Mouse (Mus musculus) spleen, postnatal 14 days (tissue): Measurements from ENCODE around the gene Klhl33.
"Not testable (repeated sequence)": the region's sequence is repeated elsewhere in the genome, so short reads cannot be mapped to it uniquely, and the experiment has no call there.

Experiments
- DNase-seq, 2 experiments: peaks; one replicate each; pipeline ENCODE4 v3.0.0; 2021 to 2022; ENCODE audit warnings: low spot score in 2 of 2

The Klhl33 gene

GRCm38 (mm10) chr14:50897374-50897765 lies at the start of gene Klhl33:
Klhl33 (minus strand) TSS chr14:50897507.
- no peak for DNase-seq

- DNase-seq: not testable (repeated sequence)
These were observed 48.2 kb upstream of the Klhl33 start for GRCm38 (mm10) chr14:50945526-50945925.

GRCm38 (mm10) chr14:50945081-50945480 lies 47.8 kb upstream of the Klhl33 start:
- DNase-seq: not testable (repeated sequence)

GRCm38 (mm10) chr14:50944668-50945033 lies 47.3 kb upstream of the Klhl33 start:
- not testable (repeated sequence) for DNase-seq

GRCm38 (mm10) chr14:50943932-50944667 lies 46.8 kb upstream of the Klhl33 start, which contains the start of gene Gm49342:
Gm49342 (plus strand) TSS chr14:50944517.
- DNase-seq: peak; percentile 89 to 92

- DNase-seq: no peak
These were observed 41.6 kb upstream of the Klhl33 start for GRCm38 (mm10) chr14:50938940-50939339.

- no peak for DNase-seq
These were observed 41.0 kb upstream of the Klhl33 start for GRCm38 (mm10) chr14:50938119-50938908.

GRCm38 (mm10) chr14:50936649-50937048 lies 39.3 kb upstream of the Klhl33 start:
- DNase-seq: no peak

GRCm38 (mm10) chr14:50931493-50932020 lies 34.2 kb upstream of the Klhl33 start:
- DNase-seq: no peak

GRCm38 (mm10) chr14:50930754-50931492 lies 33.6 kb upstream of the Klhl33 start, which contains the start of the genes Pip4p1 and Pnp:
Pip4p1 (minus strand) TSS chr14:50930856.
Pnp (plus strand) TSS chr14:50931082.
- peak; percentile 98 to 99 for DNase-seq

GRCm38 (mm10) chr14:50930377-50930753 lies 33.1 kb upstream of the Klhl33 start:
- DNase-seq: peak; percentile 52 to 65

- DNase-seq: peak in 1 of 2 experiments; percentile 25
These were observed 32.6 kb upstream of the Klhl33 start for GRCm38 (mm10) chr14:50929951-50930350.

GRCm38 (mm10) chr14:50927366-50927765 lies 30.1 kb upstream of the Klhl33 start:
- no peak for DNase-seq

- DNase-seq: no peak
These were observed 28.0 kb upstream of the Klhl33 start for GRCm38 (mm10) chr14:50925111-50925920.

- peak; percentile 89 to 94 for DNase-seq
These were observed 27.2 kb upstream of the Klhl33 start, which contains the start of the genes Osgep and Apex1 for GRCm38 (mm10) chr14:50924281-50925064. Osgep (minus strand) TSS chr14:50924893. Apex1 (plus strand) TSS chr14:50924968.

GRCm38 (mm10) chr14:50923437-50923836 lies 26.1 kb upstream of the Klhl33 start:
- not testable (repeated sequence) for DNase-seq

- DNase-seq: no peak
These were observed 14.0 kb upstream of the Klhl33 start for GRCm38 (mm10) chr14:50911356-50911755.

GRCm38 (mm10) chr14:50908126-50908525 lies 10.8 kb upstream of the Klhl33 start:
- DNase-seq: no peak

- DNase-seq: not testable (repeated sequence)
These were observed 8.0 kb upstream of the Klhl33 start for GRCm38 (mm10) chr14:50905327-50905726.

- no peak for DNase-seq
These were observed 7.5 kb upstream of the Klhl33 start for GRCm38 (mm10) chr14:50904828-50905129.
